Mouse (Mus musculus): ENCODE measurements around the gene Abl2. TPM values are rescaled to one million over a fixed set of nuclear protein-coding genes. Genes with fewer than 3 reads are reported as not detected.
A peak's percentile ranks its signal among the peaks of the same experiment; 100 is the strongest.

The Abl2 gene
- polyA plus RNA-seq, 1 experiment from 2014 or later, result 6.2 TPM

- ATAC-seq (ENCODE audit: low FRiP score, low read depth), result no peak
- Histone ChIP-seq H3K4me2 (replicated peaks) (no peak overlapping the region), H3K9ac (replicated peaks) (no peak overlapping the region), H3K9me3 (no peaks in the 10 kb centered on the region), H3K27ac (replicated peaks) (no peak overlapping the region), H3K36me3 (no peaks in the 10 kb centered on the region), H3K4me1 (no peaks in the 10 kb centered on the region), H3K4me3 (no peak overlapping the region), H3K27me3 (no peaks in the 10 kb centered on the region)
- 48% methylated on average over 12 of the region's 12 CpGs for WGBS
Measured at GRCm38 (mm10) chr1:156543999-156544398, 14.6 kb upstream of the Abl2 start.

GRCm38 (mm10) chr1:156558950-156559640, 509 bp downstream of the Abl2 start:
- Histone ChIP-seq H3K9ac (replicated peaks) (peak overlapping the region; percentile 95), H3K9me3 (no peaks in the 10 kb centered on the region), H3K27me3 (0 out of 2 replicates have a peak, but pooled peaks cover 4% of the 10 kb centered on the region), H3K4me2 (replicated peaks) (peak overlapping the region; percentile 65), H3K36me3 (no peaks in the 10 kb centered on the region), H3K4me3 (peak overlapping the region; percentile 90), H3K4me1 (peaks cover 17% of the 10 kb centered on the region), H3K27ac (replicated peaks) (peak overlapping the region; percentile 96)
- WGBS, result 0% methylated on average over 24 of the region's 66 CpGs
- peak; percentile 73 for ATAC-seq (ENCODE audit: low FRiP score, low read depth)

GRCm38 (mm10) chr1:156559641-156560020, 1.0 kb downstream of the Abl2 start:
- peaks cover 17% of the 10 kb centered on the region for H3K4me1 ChIP-seq
- ATAC-seq (ENCODE audit: low FRiP score, low read depth), result no peak
- H3K27ac ChIP-seq (replicated peaks), result peak overlapping the region; percentile 96
- H3K9ac ChIP-seq (replicated peaks), result peak overlapping the region; percentile 95
- no peaks in the 10 kb centered on the region for H3K36me3 ChIP-seq
- no peaks in the 10 kb centered on the region for H3K9me3 ChIP-seq
- 0 out of 2 replicates have a peak, but pooled peaks cover 4% of the 10 kb centered on the region for H3K27me3 ChIP-seq
- 18% methylated on average over 8 of the region's 8 CpGs for WGBS
- H3K4me3 ChIP-seq, result peak overlapping the region; percentile 90
- H3K4me2 ChIP-seq (replicated peaks), result peak overlapping the region; percentile 65

- ATAC-seq (ENCODE audit: low FRiP score, low read depth), result no peak
- H3K4me2 ChIP-seq (replicated peaks), result peak overlapping the region; percentile 65
- no peak overlapping the region; the same call in 1 of the 2 replicates for H3K9ac ChIP-seq (replicated peaks)
- H3K9me3 ChIP-seq, result no peaks in the 10 kb centered on the region
- no peaks in the 10 kb centered on the region for H3K27me3 ChIP-seq
- peaks cover 17% of the 10 kb centered on the region for H3K4me1 ChIP-seq
- H3K4me3 ChIP-seq, result no peak overlapping the region
- no peaks in the 10 kb centered on the region for H3K36me3 ChIP-seq
- no peak overlapping the region for H3K27ac ChIP-seq (replicated peaks)
- 89% methylated on average over 9 of the region's 9 CpGs for WGBS
Measured at GRCm38 (mm10) chr1:156560500-156560899, 1.9 kb downstream of the Abl2 start.

- no peak for ATAC-seq (ENCODE audit: low FRiP score, low read depth)
- Histone ChIP-seq H3K4me1 (peaks cover 7% of the 10 kb centered on the region), H3K36me3 (no peaks in the 10 kb centered on the region), H3K9ac (replicated peaks) (no peak overlapping the region), H3K27me3 (no peaks in the 10 kb centered on the region), H3K9me3 (no peaks in the 10 kb centered on the region), H3K27ac (replicated peaks) (no peak overlapping the region), H3K4me2 (replicated peaks) (no peak overlapping the region), H3K4me3 (no peak overlapping the region)
- WGBS, result 62% methylated on average over 2 of the region's 2 CpGs
Measured at GRCm38 (mm10) chr1:156565328-156565727, 6.7 kb downstream of the Abl2 start.

GRCm38 (mm10) chr1:156566132-156566531, 7.5 kb downstream of the Abl2 start:
- Histone ChIP-seq H3K36me3 (no peaks in the 10 kb centered on the region), H3K4me1 (peaks cover 4% of the 10 kb centered on the region; the same call in 1 of the 2 replicates), H3K4me2 (replicated peaks) (no peak overlapping the region), H3K27me3 (no peaks in the 10 kb centered on the region), H3K4me3 (no peak overlapping the region), H3K27ac (replicated peaks) (no peak overlapping the region), H3K9me3 (no peaks in the 10 kb centered on the region), H3K9ac (replicated peaks) (no peak overlapping the region)
- 98% methylated on average over 3 of the region's 3 CpGs for WGBS
- no peak for ATAC-seq (ENCODE audit: low FRiP score, low read depth)

- Histone ChIP-seq H3K4me1 (no peaks in the 10 kb centered on the region), H3K9me3 (no peaks in the 10 kb centered on the region), H3K4me3 (no peak overlapping the region), H3K27me3 (no peaks in the 10 kb centered on the region), H3K4me2 (replicated peaks) (no peak overlapping the region), H3K27ac (replicated peaks) (no peak overlapping the region), H3K9ac (replicated peaks) (no peak overlapping the region), H3K36me3 (no peaks in the 10 kb centered on the region)
- 89% methylated on average over 4 of the region's 4 CpGs for WGBS
- ATAC-seq (ENCODE audit: low FRiP score, low read depth), result no peak
Measured at GRCm38 (mm10) chr1:156569615-156570014, 11.0 kb downstream of the Abl2 start.

GRCm38 (mm10) chr1:156572952-156573351, 14.4 kb downstream of the Abl2 start:
- WGBS, result 89% methylated on average over 4 of the region's 4 CpGs
- no peak overlapping the region for H3K27ac ChIP-seq (replicated peaks)
- no peak overlapping the region for H3K4me2 ChIP-seq (replicated peaks)
- H3K36me3 ChIP-seq, result no peaks in the 10 kb centered on the region
- ATAC-seq (ENCODE audit: low FRiP score, low read depth), result no peak
- no peaks in the 10 kb centered on the region for H3K4me1 ChIP-seq
- no peaks in the 10 kb centered on the region for H3K9me3 ChIP-seq
- H3K4me3 ChIP-seq, result no peak overlapping the region
- H3K9ac ChIP-seq (replicated peaks), result no peak overlapping the region
- H3K27me3 ChIP-seq, result no peaks in the 10 kb centered on the region

- Histone ChIP-seq H3K4me3 (no peak overlapping the region), H3K27ac (replicated peaks) (no peak overlapping the region), H3K9me3 (no peaks in the 10 kb centered on the region), H3K27me3 (no peaks in the 10 kb centered on the region), H3K36me3 (no peaks in the 10 kb centered on the region), H3K4me1 (peaks cover 3% of the 10 kb centered on the region; the same call in 1 of the 2 replicates), H3K4me2 (replicated peaks) (no peak overlapping the region), H3K9ac (replicated peaks) (no peak overlapping the region)
- whole genome bisulfite sequencing, result 87% methylated on average over 11 of the region's 11 CpGs
- no peak for ATAC-seq (ENCODE audit: low FRiP score, low read depth)
Measured at GRCm38 (mm10) chr1:156581149-156581548, 22.6 kb downstream of the Abl2 start.

GRCm38 (mm10) chr1:156584175-156584574, 25.6 kb downstream of the Abl2 start:
- WGBS, result 86% methylated on average over 1 of the region's 1 CpGs
- no peak overlapping the region for H3K4me2 ChIP-seq (replicated peaks)
- H3K27ac ChIP-seq (replicated peaks), result no peak overlapping the region
- no peak overlapping the region for H3K4me3 ChIP-seq
- no peak for ATAC-seq (ENCODE audit: low FRiP score, low read depth)
- H3K27me3 ChIP-seq, result no peaks in the 10 kb centered on the region
- no peaks in the 10 kb centered on the region for H3K36me3 ChIP-seq
- H3K4me1 ChIP-seq, result peaks cover 3% of the 10 kb centered on the region; the same call in 1 of the 2 replicates
- no peaks in the 10 kb centered on the region for H3K9me3 ChIP-seq
- no peak overlapping the region for H3K9ac ChIP-seq (replicated peaks)

GRCm38 (mm10) chr1:156585512-156585911, 26.9 kb downstream of the Abl2 start:
- H3K4me1 ChIP-seq, result no peaks in the 10 kb centered on the region
- H3K27me3 ChIP-seq, result no peaks in the 10 kb centered on the region
- 73% methylated on average over 3 of the region's 3 CpGs for WGBS
- H3K9ac ChIP-seq (replicated peaks), result no peak overlapping the region
- H3K27ac ChIP-seq (replicated peaks), result no peak overlapping the region
- H3K4me3 ChIP-seq, result no peak overlapping the region
- no peaks in the 10 kb centered on the region for H3K36me3 ChIP-seq
- no peak for ATAC-seq (ENCODE audit: low FRiP score, low read depth)
- no peak overlapping the region for H3K4me2 ChIP-seq (replicated peaks)
- H3K9me3 ChIP-seq, result no peaks in the 10 kb centered on the region

GRCm38 (mm10) chr1:156589811-156590305, 31.3 kb downstream of the Abl2 start:
- WGBS, result 87% methylated on average over 3 of the region's 3 CpGs

More at GRCm38 (mm10) chr1:156589811-156590305, 31.3 kb downstream of the Abl2 start:
- H3K27me3 ChIP-seq, result no peaks in the 10 kb centered on the region
- no peak overlapping the region for H3K4me3 ChIP-seq
- no peak for ATAC-seq (ENCODE audit: low FRiP score, low read depth)
- H3K9ac ChIP-seq (replicated peaks), result no peak overlapping the region
- H3K27ac ChIP-seq (replicated peaks), result no peak overlapping the region
- H3K36me3 ChIP-seq, result no peaks in the 10 kb centered on the region
- H3K4me2 ChIP-seq (replicated peaks), result no peak overlapping the region
- no peaks in the 10 kb centered on the region for H3K4me1 ChIP-seq
- no peaks in the 10 kb centered on the region for H3K9me3 ChIP-seq
